Mouse (Mus musculus) liver, adult 2 months (tissue): ENCODE measurements at regions not wholly inside any gene's neighbourhood (a gene's known extent, or its start where the extent isn't known, plus 50 kb on each side); places are given as distances from the start of the nearest gene placed in this dataset.

ENCODE experiments used
- CTCF ChIP-seq: fragments of 200-500 bp; IDR thresholded peaks from 2 replicates; pipeline ENCODE4 v1.5.1; 2011; ENCODE audit warnings: low read depth, low read length, control low read depth
- POLR2A ChIP-seq: fragments of 200-500 bp; IDR thresholded peaks from 2 replicates; pipeline ENCODE4 v1.6.1; 2011; ENCODE audit warnings: low read length, control low read depth; ENCODE audit not compliant: insufficient read depth; ENCODE audit errors: extremely low read depth

- no peak for TF ChIP-seq CTCF
- no peak for TF ChIP-seq POLR2A
Observed at GRCm38 (mm10) chr1:193992226-193992625, 622.1 kb upstream of the Camk1g start.
